Mouse (Mus musculus) midbrain, embryonic 10.5 days (tissue): ENCODE data around the gene Ifnl2. TPM values are rescaled to one million over a fixed set of nuclear protein-coding genes. Genes with fewer than 3 reads are reported as not detected.

Experiments
- DNase-seq: peaks from one replicate; pipeline ENCODE4 v3.0.0-alpha.2; 2017; ENCODE audit warnings: low spot score
- H3K27ac ChIP-seq: fragments of 300-500 bp; sonication (generic); replicated peaks from 2 replicates; pipeline ENCODE4 v1.5.1; 2016; ENCODE audit warnings: mild to moderate bottlenecking
- H3K27me3 ChIP-seq: fragments of 300-500 bp; sonication (generic); 2 replicates; pipeline ENCODE4 v1.6.1; 2016; ENCODE audit warnings: low read depth, mild to moderate bottlenecking; ENCODE audit not compliant: poor library complexity, severe bottlenecking
- H3K36me3 ChIP-seq: fragments of 300-500 bp; sonication (generic); 2 replicates; pipeline ENCODE4 v1.6.1; 2016; ENCODE audit warnings: mild to moderate bottlenecking, moderate library complexity
- H3K4me1 ChIP-seq: fragments of 300-500 bp; sonication (generic); 2 replicates; pipeline ENCODE4 v1.6.1; 2016
- H3K4me3 ChIP-seq: fragments of 300-500 bp; sonication (generic); 2 replicates; pipeline ENCODE4 v1.5.1; 2016; ENCODE audit warnings: mild to moderate bottlenecking, moderate library complexity
- H3K9me3 ChIP-seq: fragments of 300-500 bp; sonication (generic); replicated peaks from 2 replicates; pipeline ENCODE4 v1.6.1; 2016; ENCODE audit warnings: mild to moderate bottlenecking
- WGBS: fragments of 180-500 bp; shearing (Covaris S2); methylation state at CpG from one replicate; pipeline ENCODE4 v1.1.7; 2016; 5-methylcytosine and 5-hydroxymethylcytosine counted together
- polyA plus RNA-seq: library from polyadenylated mRNA; unstranded; fragments of >200 nt; fragmentation: Nextera tagmentation; extraction: Ambion mirVana; gene quantifications from 2 replicates; pipeline ENCODE4 v1.2.1, GENCODE M21; 2016

Gene Ifnl2
- polyA plus RNA-seq, 1 experiment from 2014 or later: not detected

DNA sequence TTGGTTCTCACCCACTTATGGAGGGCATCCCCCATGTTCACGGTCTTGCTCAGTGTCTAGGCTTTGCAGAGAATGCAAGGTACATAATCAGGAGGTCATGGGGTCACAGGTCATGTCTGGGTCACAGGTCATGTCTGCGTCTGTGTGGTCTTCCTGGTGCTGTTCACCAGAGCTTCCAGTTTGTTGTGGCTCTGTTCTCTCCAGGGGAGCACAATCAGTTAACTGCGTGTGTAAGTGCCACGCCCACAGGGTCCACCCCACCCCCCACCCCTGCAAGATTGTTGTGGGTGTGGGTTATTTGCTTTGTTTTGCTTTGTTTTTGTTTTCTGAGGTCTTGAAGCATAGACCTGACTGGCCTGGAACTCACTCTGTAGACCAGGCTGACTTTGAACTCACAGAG lies 26.1 kb downstream of the Ifnl2 start:
- H3K4me1 ChIP-seq: peaks cover 13% of the 10 kb centered on the region
- DNase-seq: no peak
- no peaks in the 10 kb centered on the region for H3K36me3 ChIP-seq
- WGBS: 53% methylated on average over 4 of the region's 4 CpGs
- H3K27ac ChIP-seq: no peak overlapping the region
- no peaks in the 10 kb centered on the region for H3K9me3 ChIP-seq
- peaks cover 39% of the 10 kb centered on the region for H3K27me3 ChIP-seq
- no peak overlapping the region for H3K4me3 ChIP-seq

DNA sequence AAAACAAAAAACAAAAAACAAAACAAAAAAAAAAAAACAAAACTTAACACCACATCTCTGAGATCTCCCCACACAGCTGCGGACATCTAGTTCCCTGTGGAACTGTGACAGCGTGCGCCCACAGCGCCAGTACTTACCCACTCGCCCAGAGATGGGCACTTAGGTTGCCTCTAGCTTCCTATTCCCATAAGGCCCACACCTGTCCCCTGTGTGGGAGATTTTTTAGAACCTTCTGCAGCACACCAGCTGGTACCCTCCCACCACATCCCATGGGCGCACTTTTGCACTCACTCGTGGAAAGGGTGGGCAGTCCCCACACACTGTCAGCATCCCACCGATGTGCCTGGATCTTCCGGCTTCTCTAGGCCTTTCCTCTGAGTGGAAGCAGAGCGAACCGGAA lies 27.4 kb downstream of the Ifnl2 start:
- Histone ChIP-seq H3K27ac (no peak overlapping the region), H3K36me3 (no peaks in the 10 kb centered on the region), H3K4me1 (peaks cover 6% of the 10 kb centered on the region), H3K27me3 (peaks cover 26% of the 10 kb centered on the region), H3K9me3 (no peaks in the 10 kb centered on the region), H3K4me3 (no peak overlapping the region)
- WGBS: 87% methylated on average over 11 of the region's 11 CpGs
- no peak for DNase-seq

DNA sequence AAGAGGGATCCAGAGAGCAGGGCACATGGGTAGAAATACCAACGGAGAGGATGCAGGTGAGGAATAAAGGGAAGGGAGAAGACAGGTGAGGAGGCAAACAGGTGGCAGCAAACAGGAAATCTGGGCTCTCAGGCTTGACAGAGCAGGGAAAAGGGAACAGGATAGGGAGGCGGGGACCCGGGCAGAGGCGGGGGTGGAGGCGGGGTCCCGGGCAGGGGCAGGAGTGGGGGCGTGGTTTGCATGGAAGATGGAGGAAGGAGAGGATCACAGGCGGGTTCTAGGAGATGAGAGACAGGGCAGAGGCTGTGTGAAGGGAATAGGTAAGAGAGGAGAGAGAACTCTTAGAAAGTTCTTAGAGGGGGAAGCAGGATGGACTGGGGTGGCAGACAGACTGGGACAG lies 31.4 kb downstream of the Ifnl2 start:
- Histone ChIP-seq H3K27ac (no peak overlapping the region), H3K36me3 (no peaks in the 10 kb centered on the region), H3K9me3 (no peaks in the 10 kb centered on the region), H3K4me1 (no peaks in the 10 kb centered on the region), H3K27me3 (0 out of 2 replicates have a peak, but pooled peaks cover 3% of the 10 kb centered on the region), H3K4me3 (no peak overlapping the region)
- 15% methylated on average over 8 of the region's 8 CpGs for WGBS
- DNase-seq: no peak

DNA sequence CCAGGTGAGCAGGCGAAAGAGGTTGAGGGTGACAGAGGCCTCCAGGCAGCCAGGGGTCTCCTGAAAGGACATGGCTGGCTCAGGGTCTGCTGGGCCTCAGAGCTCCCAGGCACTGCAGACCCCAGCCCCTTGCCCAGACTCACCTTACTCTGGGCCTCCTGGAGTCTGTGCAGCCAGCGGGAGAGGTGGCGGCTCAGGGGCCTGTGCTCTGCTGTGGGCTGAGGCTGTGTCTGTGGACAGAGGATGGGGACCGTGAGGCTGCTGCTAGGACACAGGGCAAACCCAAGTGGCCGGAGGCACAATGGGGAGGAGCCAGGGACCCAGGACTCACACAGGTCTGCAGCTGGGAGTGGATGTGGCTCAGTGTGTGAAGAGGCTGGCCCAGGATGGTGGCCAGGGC lies 32.9 kb downstream of the Ifnl2 start:
- Histone ChIP-seq H3K36me3 (no peaks in the 10 kb centered on the region), H3K4me1 (no peaks in the 10 kb centered on the region), H3K4me3 (no peak overlapping the region), H3K27ac (no peak overlapping the region; the same call in 1 of the 2 replicates), H3K27me3 (no peaks in the 10 kb centered on the region), H3K9me3 (no peaks in the 10 kb centered on the region)
- 84% methylated on average over 5 of the region's 5 CpGs for WGBS
- no peak for DNase-seq

DNA sequence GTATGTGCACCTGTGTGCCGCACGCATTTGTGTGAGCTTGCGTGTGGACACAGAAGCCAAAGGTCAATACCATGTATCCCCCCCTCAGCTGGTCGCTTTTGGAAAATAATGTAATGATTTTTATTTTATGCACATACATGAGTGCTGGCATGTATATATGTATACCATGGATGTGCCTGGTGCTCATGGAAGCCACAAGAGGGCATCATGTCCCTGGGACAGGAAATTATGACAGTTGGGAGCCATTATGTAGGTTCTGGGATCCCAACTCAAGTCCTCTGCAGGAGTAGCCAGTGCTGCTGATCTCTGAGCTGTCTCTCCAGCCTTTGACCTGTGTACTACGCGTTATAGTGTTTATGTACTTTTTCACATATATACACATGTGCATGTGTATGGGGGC lies 34.1 kb downstream of the Ifnl2 start:
- Histone ChIP-seq H3K4me3 (no peak overlapping the region), H3K27ac (no peak overlapping the region), H3K27me3 (no peaks in the 10 kb centered on the region), H3K9me3 (no peaks in the 10 kb centered on the region), H3K36me3 (no peaks in the 10 kb centered on the region), H3K4me1 (no peaks in the 10 kb centered on the region)
- no peak for DNase-seq
- 88% methylated on average over 6 of the region's 6 CpGs for WGBS

DNA sequence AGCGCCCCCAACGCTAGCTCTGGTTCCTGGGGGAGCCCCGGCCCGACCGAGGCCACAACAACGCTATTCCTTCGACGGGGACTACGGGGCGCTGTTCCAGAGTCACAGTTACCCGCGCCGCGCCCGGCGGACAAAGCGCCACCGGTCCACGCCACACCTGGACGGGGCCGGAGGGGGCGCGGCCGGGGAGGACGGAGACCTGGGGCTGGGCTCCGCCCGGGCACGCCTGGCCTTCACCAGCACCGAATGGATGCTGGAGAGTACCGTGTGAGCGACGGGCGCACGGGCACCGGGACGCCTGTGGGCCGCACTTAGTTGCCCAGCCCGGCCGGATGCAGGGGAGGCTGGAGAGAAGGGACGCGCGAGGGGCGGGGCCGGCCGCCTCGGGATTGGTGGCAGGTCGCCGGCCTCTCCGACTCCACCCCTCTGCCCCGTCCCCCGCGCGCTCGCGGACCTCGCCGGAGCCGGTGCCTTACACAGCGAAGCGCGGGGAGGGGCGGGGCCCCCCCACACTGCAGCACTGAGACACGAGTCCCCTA lies 43.0 kb downstream of the Ifnl2 start:
- peaks cover 28% of the 10 kb centered on the region for H3K4me1 ChIP-seq
- H3K27me3 ChIP-seq: peaks cover 40% of the 10 kb centered on the region
- peaks cover 30% of the 10 kb centered on the region for H3K36me3 ChIP-seq
- H3K9me3 ChIP-seq: no peaks in the 10 kb centered on the region
- peak overlapping the region; percentile 64 for H3K4me3 ChIP-seq
- H3K27ac ChIP-seq: peak overlapping the region; percentile 84
- peak; percentile 76 for DNase-seq
- under 1% methylated on average over 62 of the region's 63 CpGs for WGBS

DNA sequence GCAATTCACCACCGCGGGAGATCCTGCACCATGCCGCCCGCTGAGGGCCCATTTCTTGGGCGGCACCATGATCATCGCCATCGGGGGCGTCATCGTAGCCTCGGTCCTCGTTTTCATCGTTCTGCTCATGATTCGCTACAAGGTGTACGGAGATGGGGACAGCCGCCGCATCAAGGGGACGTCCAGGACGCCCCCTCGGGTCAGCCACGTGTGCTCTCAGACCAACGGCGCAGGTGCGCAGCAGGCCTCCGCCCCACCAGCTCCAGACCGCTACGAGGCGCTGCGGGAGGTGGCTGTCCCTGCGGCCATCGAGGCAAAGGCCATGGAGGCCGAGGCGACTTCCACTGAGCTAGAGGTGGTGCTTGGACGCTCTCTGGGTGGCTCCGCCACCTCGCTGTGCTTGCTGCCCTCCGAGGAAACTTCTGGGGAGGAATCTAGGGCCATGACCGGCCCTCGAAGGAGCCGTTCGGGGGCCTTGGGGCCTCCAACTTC lies 43.5 kb downstream of the Ifnl2 start:
- no peak for DNase-seq
- 11% methylated on average over 40 of the region's 40 CpGs for WGBS
- Histone ChIP-seq H3K4me1 (peaks cover 28% of the 10 kb centered on the region), H3K27me3 (peaks cover 40% of the 10 kb centered on the region), H3K36me3 (peaks cover 35% of the 10 kb centered on the region), H3K27ac (peak overlapping the region; percentile 84), H3K9me3 (no peaks in the 10 kb centered on the region), H3K4me3 (peak overlapping the region; percentile 64)

DNA sequence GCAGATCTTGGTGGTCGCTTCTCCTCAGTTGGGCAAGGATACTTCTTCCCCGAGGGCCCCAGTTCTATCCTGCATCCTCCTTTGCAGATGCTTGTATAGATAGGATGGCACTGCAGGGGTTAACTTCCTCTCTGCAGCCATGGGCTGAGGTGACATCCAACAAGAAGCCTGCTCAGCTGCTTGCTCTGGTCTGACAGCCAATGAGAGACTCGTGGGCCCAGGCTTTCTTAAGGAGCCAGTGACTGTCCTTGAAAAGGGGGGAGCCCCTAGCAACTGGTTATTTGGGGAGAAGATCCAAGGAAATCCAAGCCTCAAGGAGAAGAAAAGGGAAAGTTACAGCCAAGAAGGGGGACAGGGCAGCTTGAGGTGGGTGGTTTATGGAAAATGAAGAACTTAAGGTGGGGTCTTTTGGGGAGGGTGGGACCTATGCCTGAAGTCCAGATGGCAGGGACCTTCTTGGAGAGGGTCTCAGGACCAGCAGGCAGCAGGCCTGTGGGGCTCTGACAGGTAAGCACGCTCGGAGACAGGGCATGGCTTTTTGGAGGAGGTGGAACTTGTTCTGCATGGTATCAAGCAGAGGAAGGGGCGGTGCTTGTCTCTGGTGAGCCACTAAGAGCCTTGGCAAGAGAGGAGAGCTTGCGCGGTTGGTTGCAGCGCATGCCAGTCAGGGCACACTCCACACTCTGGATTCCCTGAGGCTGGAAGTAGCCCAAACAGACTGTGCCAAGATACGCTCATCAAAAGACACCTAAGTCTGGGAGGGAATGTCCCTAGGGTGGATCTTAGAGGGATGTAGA lies 45.6 kb downstream of the Ifnl2 start:
- Histone ChIP-seq H3K9me3 (no peaks in the 10 kb centered on the region), H3K27ac (no peak overlapping the region), H3K27me3 (peaks cover 40% of the 10 kb centered on the region), H3K4me1 (peaks cover 28% of the 10 kb centered on the region), H3K36me3 (peaks cover 57% of the 10 kb centered on the region), H3K4me3 (0 out of 2 replicates have a peak overlapping the region, but pooled peaks have one; percentile 14)
- 74% methylated on average over 10 of the region's 10 CpGs for WGBS
- no peak for DNase-seq

DNA sequence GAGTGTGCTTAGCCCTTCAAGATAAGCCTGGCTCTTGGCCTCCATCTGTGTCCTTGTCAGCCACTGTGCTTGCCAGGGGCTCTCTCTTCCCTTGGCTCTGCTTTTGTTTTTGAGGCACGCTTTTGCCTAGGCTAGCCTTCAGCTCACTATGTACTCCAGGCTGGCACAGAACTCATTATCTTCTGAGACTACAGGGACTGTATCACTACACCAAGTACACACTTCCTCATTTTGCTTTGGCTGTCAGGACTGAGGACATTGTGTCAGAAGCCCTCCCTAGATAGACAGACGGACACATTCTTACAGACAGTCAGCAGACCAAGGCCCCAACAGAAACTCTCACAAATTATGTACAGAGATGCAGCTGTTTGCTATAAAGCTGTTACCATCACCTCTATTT lies 47.5 kb downstream of the Ifnl2 start:
- H3K9me3 ChIP-seq: no peaks in the 10 kb centered on the region

DNA sequence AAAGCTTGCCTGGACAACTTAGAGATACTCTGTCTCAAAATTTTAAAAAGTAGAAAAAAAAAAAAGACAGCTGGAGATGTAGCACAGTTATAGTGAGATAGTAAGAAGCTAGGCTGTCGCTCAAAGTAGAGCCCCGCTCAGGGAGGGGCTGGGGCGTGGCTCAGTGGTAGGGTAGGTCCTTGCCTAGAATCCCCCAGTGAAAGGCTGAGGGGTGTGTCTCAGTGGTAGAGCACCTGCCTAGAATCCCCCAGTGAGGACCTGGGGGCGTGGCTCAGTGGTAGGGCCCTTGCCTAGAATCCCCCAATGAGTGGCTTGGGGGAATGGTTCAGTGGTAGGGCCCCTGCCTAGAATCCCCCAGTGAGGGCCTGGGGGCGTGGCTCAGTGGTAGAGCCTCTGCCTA lies 49.9 kb downstream of the Ifnl2 start:
- DNase-seq: no peak
- WGBS: 93% methylated on average over 5 of the region's 5 CpGs
- H3K36me3 ChIP-seq: peaks cover 97% of the 10 kb centered on the region
- H3K27ac ChIP-seq: no peak overlapping the region
- 0 out of 2 replicates have a peak, but pooled peaks cover 1% of the 10 kb centered on the region for H3K27me3 ChIP-seq
- no peak overlapping the region for H3K4me3 ChIP-seq
- peaks cover 9% of the 10 kb centered on the region; the same call in 1 of the 2 replicates for H3K4me1 ChIP-seq
- no peaks in the 10 kb centered on the region for H3K9me3 ChIP-seq

More for the DNA sequence above, 47.5 kb downstream of the Ifnl2 start:
- WGBS: 88% methylated on average over 2 of the region's 2 CpGs
- no peak overlapping the region for H3K4me3 ChIP-seq
- DNase-seq: no peak
- peaks cover 26% of the 10 kb centered on the region for H3K27me3 ChIP-seq
- no peak overlapping the region for H3K27ac ChIP-seq
- peaks cover 75% of the 10 kb centered on the region for H3K36me3 ChIP-seq
- peaks cover 24% of the 10 kb centered on the region for H3K4me1 ChIP-seq

Other genes starting within 250 kb of the Ifnl2 start
- gene Eid2, start 242.6 kb downstream of the Ifnl2 start, polyA plus RNA-seq: 1.9 and 2.0 TPM in 2 replicates
- 11.9 and 15.3 TPM in 2 replicates for gene Eid2b, start 232.7 kb downstream of the Ifnl2 start, polyA plus RNA-seq
- gene Selenov, start 219.3 kb downstream of the Ifnl2 start, polyA plus RNA-seq: 0.46 and 1.4 TPM in 2 replicates
- gene Dll3, start 208.2 kb downstream of the Ifnl2 start, polyA plus RNA-seq: 39.0 and 61.2 TPM in 2 replicates
- 249 and 261 TPM in 2 replicates for gene Timm50, start 198.4 kb downstream of the Ifnl2 start, polyA plus RNA-seq
- 113 and 122 TPM in 2 replicates for gene Supt5, start 171.7 kb downstream of the Ifnl2 start, polyA plus RNA-seq
- gene Rps16, start 159.8 kb downstream of the Ifnl2 start, polyA plus RNA-seq: 726 and 912 TPM in 2 replicates
- 69.7 and 82.9 TPM in 2 replicates for gene Plekhg2, start 137.9 kb downstream of the Ifnl2 start, polyA plus RNA-seq
- 4.6 and 5.1 TPM in 2 replicates for gene Zfp36, start 130.2 kb downstream of the Ifnl2 start, polyA plus RNA-seq
- 58.9 and 61.0 TPM in 2 replicates for gene Med29, start 117.7 kb downstream of the Ifnl2 start, polyA plus RNA-seq
- gene Paf1, start 117.5 kb downstream of the Ifnl2 start, polyA plus RNA-seq: 89.8 and 90.8 TPM in 2 replicates
- gene Gmfg, start 73.0 kb downstream of the Ifnl2 start, polyA plus RNA-seq: 6.3 and 8.1 TPM in 2 replicates
- gene Lrfn1, start 58.5 kb downstream of the Ifnl2 start, polyA plus RNA-seq: 3.6 and 3.7 TPM in 2 replicates
- gene Ifnl3, start 12.4 kb upstream of the Ifnl2 start, polyA plus RNA-seq: not detected in 2 replicates
- not detected in 2 replicates for gene Sycn, start 30.4 kb upstream of the Ifnl2 start, polyA plus RNA-seq
- 0.14 and 0.20 TPM in 2 replicates for gene Nccrp1, start 36.8 kb upstream of the Ifnl2 start, polyA plus RNA-seq
- 29.2 and 30.5 TPM in 2 replicates for gene Samd4b, start 87.7 kb upstream of the Ifnl2 start, polyA plus RNA-seq
- 60.9 and 66.4 TPM in 2 replicates for gene Pak4, start 87.7 kb upstream of the Ifnl2 start, polyA plus RNA-seq
- not detected in 2 replicates for gene Acp7, start 120.9 kb upstream of the Ifnl2 start, polyA plus RNA-seq
- gene Fbxo27, start 182.4 kb upstream of the Ifnl2 start, polyA plus RNA-seq: 4.9 and 5.8 TPM in 2 replicates
- 9.0 and 9.5 TPM in 2 replicates for gene Fbxo17, start 206.3 kb upstream of the Ifnl2 start, polyA plus RNA-seq
- gene Mrps12, start 231.4 kb upstream of the Ifnl2 start, polyA plus RNA-seq: 139 and 147 TPM in 2 replicates
- gene Sars2, start 231.5 kb upstream of the Ifnl2 start, polyA plus RNA-seq: 39.9 and 41.8 TPM in 2 replicates
- 0.20 TPM in 1 of 2 replicates, not detected in the other for gene Ccer2, start 245.7 kb upstream of the Ifnl2 start, polyA plus RNA-seq